Mouse (Mus musculus): ENCODE measurements around the gene N4bp1.

N4bp1 gene

GRCm38 (mm10) chr8:86762806-86763205 is 122.3 kb downstream of the N4bp1 start:
- DNase-seq (ENCODE audit: low read depth), result no peak

GRCm38 (mm10) chr8:86760746-86761145 is 124.3 kb downstream of the N4bp1 start:
- no peak for DNase-seq (ENCODE audit: low read depth)

- no peak for DNase-seq (ENCODE audit: low read depth)
These were observed 126.0 kb downstream of the N4bp1 start for GRCm38 (mm10) chr8:86759090-86759491.

GRCm38 (mm10) chr8:86758651-86759050 is 126.4 kb downstream of the N4bp1 start:
- no peak for DNase-seq (ENCODE audit: low read depth)

All from induced T-regulatory cell, adult 2 months (primary cell).